Mouse (Mus musculus) retina, adult 2 months (tissue): ENCODE measurements at regions not wholly inside any gene's neighbourhood (a gene's known extent, or its start where the extent isn't known, plus 50 kb on each side); places are given as distances from the start of the nearest gene placed in this dataset.

Source experiments
- DNase-seq: peaks from one replicate; pipeline ENCODE4 v3.0.0-alpha.2; 2012; ENCODE audit warnings: low read depth, low spot score

DNA sequence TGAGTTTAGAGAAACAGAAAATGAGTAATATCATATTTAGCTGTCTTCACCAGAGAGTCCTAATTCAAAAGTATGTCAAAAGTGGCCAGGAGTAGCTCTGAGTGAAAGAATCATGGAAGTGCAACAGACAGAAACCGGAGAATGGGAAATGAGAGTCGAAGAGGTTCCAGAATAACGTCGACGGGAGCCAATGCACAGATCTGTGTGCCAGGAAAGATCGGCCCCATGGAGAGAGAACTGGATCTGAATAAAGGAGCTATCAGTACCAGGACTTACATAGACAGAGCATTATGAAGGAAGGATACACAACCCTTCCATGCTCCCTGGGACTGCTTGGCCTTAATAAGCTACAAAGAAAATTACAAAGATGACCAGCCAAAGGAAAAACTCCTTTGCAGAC lies 502.1 kb downstream of the Kcnj2 start:
- no peak for DNase-seq

GRCm38 (mm10) chr11:111568876-111569275 lies 502.9 kb downstream of the Kcnj2 start:
- DNase-seq, result no peak

GRCm38 (mm10) chr11:111577883-111578282 lies 511.9 kb downstream of the Kcnj2 start:
- no peak for DNase-seq

- no peak for DNase-seq
Measured at GRCm38 (mm10) chr11:111582980-111583379, 517.0 kb downstream of the Kcnj2 start.

GRCm38 (mm10) chr11:111583606-111584005 lies 517.6 kb downstream of the Kcnj2 start:
- DNase-seq, result no peak

GRCm38 (mm10) chr11:111599456-111599855 lies 533.5 kb downstream of the Kcnj2 start:
- DNase-seq, result no peak

DNA sequence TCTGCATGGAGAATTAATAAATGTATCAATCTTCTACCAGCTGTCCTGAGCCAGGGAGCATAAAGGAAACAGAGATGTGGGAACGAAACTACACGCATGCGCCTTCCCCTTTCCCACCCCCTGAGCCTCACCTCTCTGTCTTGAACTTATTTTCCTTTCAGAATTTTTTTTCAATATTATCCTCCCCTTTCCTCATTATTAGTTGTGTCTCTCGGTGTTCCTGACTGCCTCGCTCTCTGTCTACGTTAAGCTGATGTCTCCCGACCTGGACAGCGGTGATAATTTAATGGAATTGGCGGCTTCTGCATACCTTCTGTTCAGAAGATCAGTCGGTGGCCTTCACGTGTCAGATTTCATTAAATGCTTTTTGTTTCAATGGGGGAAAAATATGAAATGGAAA lies 539.2 kb downstream of the Kcnj2 start:
- no peak for DNase-seq

- no peak for DNase-seq
Measured at GRCm38 (mm10) chr11:111610522-111611015, 544.6 kb downstream of the Kcnj2 start.

DNA sequence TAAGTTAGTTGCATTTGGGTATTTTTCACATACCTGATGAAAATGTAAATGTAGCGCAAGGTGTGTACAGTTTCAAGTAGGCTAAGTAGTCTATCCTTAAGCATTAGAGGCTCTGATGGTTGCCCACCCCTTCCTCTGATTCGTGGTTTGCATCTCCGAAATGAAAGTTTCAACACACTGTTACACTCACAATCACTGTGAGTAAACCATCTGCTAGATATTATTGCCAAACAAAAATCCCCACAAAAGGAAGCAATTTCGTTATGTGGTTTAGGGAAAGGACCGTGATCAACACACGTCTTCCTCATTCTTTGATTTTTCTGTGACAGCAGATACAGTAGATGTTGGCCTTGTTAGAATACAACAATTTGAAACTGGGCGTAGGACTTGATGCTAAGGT lies 577.6 kb downstream of the Kcnj2 start:
- DNase-seq, result no peak

- peak; percentile 11 for DNase-seq
Measured at GRCm38 (mm10) chr11:111652882-111653281, 586.9 kb downstream of the Kcnj2 start.

DNA sequence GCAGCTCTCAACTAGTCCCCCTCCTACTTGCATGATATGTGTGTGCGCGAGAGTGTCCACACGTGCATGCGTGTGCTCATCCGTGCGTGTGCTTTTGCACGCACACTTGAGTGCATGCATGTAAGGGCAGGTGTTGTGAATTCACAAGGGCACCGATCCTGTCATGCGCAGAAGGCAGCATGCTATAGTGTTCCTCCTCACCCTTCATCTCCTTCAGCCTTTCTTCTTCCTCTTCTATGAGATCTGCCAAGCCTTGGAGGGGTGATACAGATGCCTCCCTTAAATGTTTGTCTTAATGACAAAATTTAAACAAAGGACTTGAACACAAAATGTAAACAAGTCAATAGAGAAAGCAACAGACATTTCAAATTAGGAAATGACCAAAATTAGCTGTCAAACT lies 591.8 kb downstream of the Kcnj2 start:
- no peak for DNase-seq

GRCm38 (mm10) chr11:111658362-111659309 lies 592.7 kb downstream of the Kcnj2 start:
- DNase-seq, result no peak

GRCm38 (mm10) chr11:111663269-111663668 lies 597.3 kb downstream of the Kcnj2 start:
- no peak for DNase-seq

DNA sequence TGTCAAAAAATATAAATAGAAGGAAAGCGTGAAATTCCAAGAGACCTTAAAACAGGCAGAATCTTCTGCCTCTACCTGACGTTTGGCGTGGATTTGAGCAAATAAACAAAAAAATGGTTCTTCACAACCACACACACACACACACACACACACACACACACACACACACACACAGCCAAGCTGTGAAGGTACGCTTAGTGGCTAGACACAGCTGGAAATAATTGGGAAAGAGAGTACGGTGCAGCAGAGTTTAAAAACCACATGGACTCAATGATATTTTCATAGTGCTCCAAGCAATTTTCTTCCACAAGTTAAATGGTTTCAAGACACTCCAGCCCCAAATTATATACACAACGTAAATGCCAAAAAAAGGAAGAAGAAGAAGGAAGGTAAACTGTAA lies 600.4 kb downstream of the Kcnj2 start:
- DNase-seq, result no peak

GRCm38 (mm10) chr11:111671865-111672264 lies 605.9 kb downstream of the Kcnj2 start:
- DNase-seq, result no peak

- DNase-seq, result no peak
Measured at GRCm38 (mm10) chr11:111675673-111676072, 609.7 kb downstream of the Kcnj2 start.

- DNase-seq, result no peak
Measured at GRCm38 (mm10) chr11:111682341-111682740, 616.4 kb downstream of the Kcnj2 start.

DNA sequence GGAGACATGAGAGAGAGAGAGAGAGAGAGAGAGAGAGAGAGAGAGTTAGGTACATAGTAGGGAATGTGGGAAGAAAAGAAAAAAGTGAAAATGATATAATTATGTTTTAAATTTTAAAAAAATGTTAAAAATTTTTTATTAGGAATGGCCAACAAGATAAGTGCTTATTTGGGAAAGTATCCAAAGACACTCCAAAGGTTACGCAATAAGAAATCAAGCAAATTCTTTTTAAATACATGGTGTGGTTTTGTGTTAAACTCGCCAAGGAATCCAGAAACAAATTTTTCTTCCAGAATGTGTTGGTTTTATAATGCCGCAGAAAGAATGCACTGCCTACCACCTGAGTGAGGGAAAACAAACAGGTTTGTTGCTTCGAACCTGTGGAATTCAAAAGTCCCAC lies 617.9 kb downstream of the Kcnj2 start:
- no peak for DNase-seq

DNA sequence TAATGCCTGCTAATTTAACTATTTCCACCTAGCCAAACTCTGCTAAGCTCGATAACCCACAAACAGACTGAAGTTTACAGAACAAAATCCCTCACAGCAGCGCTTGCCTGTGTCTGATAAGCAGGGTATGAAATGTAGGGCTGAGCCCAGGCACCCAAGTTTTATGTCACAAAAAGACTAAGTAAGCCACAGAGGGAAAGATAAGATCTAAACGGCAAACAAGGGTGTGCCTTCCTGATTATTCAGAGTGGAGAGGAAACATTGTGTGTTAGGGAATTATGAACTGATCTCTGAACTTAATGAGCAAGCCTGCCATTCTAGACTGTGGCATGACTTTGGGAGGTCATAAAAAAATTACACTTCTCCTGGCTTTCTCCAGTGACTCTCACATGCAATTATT lies 621.8 kb downstream of the Kcnj2 start:
- DNase-seq, result no peak

- no peak for DNase-seq
Measured at GRCm38 (mm10) chr11:111688186-111688860, 622.4 kb downstream of the Kcnj2 start.

DNA sequence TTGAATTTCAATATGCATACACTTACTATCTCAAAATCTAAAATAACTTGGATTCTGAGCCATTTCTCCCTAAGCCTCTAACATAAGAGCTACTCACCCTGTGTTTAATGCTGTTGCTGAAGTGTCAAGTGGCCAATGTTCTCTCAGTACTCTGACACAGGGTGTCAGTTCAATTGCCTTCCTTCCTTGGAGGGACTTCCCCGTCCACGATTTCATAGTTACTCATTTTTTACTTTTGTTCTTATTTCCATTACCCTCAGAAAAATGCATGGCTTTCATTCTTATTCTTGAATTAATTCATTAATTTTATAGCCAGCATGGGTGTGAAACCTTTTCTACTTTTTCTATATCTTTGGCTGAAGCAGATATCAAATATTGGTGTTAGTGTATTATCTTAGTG lies 623.9 kb downstream of the Kcnj2 start:
- no peak for DNase-seq

DNA sequence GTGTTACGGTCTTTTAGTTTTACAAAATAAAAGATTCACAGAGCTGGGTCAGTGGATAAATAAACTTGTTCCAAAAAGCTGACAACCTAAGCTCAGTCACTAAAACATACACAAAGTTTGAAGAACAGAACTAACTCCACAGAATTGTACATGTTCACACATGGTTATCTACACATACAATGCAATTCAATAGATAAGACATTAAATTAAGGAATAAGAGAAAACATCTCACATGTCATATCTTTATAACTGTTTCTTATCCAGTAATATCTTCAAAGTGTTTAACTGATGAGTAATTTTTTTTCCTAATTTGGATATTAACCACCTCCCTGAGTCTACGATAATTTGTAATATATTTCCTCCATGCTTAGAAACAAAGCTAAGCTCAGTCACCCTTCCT lies 625.5 kb downstream of the Kcnj2 start:
- no peak for DNase-seq

GRCm38 (mm10) chr11:111696668-111697067 lies 630.7 kb downstream of the Kcnj2 start:
- DNase-seq, result no peak
